Mouse (Mus musculus) liver, embryonic 12.5 days (tissue): ENCODE measurements around the gene Yju2. TPM values are rescaled to one million over a fixed set of nuclear protein-coding genes. Genes with fewer than 3 reads are reported as not detected.
A peak's percentile ranks its signal among the peaks of the same experiment; 100 is the strongest.

Experiments used
- ATAC-seq: fragments of 200-750 bp; cut with Nextera tagmentation; 2 replicates; pipeline ENCODE4 v1.8.0; 2017; ENCODE audit warnings: moderate number of reproducible peaks, mild to moderate bottlenecking, moderate library complexity
- H3K27ac ChIP-seq: fragments of 300-500 bp; sonication (generic); 2 replicates; pipeline ENCODE4 v1.5.1; 2016; ENCODE audit warnings: mild to moderate bottlenecking
- H3K27me3 ChIP-seq: fragments of 300-500 bp; sonication (generic); replicated peaks from 2 replicates; pipeline ENCODE4 v1.6.1; 2016; ENCODE audit warnings: mild to moderate bottlenecking, moderate library complexity
- H3K36me3 ChIP-seq: fragments of 300-500 bp; sonication (generic); 2 replicates; pipeline ENCODE4 v1.6.1; 2016; ENCODE audit warnings: mild to moderate bottlenecking, moderate library complexity
- H3K4me1 ChIP-seq: fragments of 300-500 bp; sonication (generic); 2 replicates; pipeline ENCODE4 v1.6.1; 2016
- H3K4me2 ChIP-seq: fragments of 300-500 bp; sonication (generic); 2 replicates; pipeline ENCODE4 v1.6.1; 2016; ENCODE audit warnings: mild to moderate bottlenecking, moderate library complexity
- H3K4me3 ChIP-seq: fragments of 300-500 bp; sonication (generic); 2 replicates; pipeline ENCODE4 v1.5.1; 2016; ENCODE audit warnings: mild to moderate bottlenecking, moderate library complexity
- H3K9ac ChIP-seq: fragments of 300-500 bp; sonication (generic); 2 replicates; pipeline ENCODE4 v1.6.1; 2016; ENCODE audit warnings: mild to moderate bottlenecking, moderate library complexity
- H3K9me3 ChIP-seq: fragments of 300-500 bp; sonication (generic); replicated peaks from 2 replicates; pipeline ENCODE4 v1.6.1; 2016; ENCODE audit warnings: mild to moderate bottlenecking, moderate library complexity
- WGBS: fragments of 180-500 bp; shearing (Covaris S2); methylation state at CpG from one replicate; pipeline ENCODE4 v1.1.7; 2016; ENCODE audit not compliant: insufficient replicate concordance; 5-methylcytosine and 5-hydroxymethylcytosine counted together
- polyA plus RNA-seq: library from polyadenylated mRNA; unstranded; fragments of >200 nt; fragmentation: Nextera tagmentation; extraction: Ambion mirVana; gene quantifications from 2 replicates; pipeline ENCODE4 v1.2.1, GENCODE M21; 2016

Gene Yju2
- polyA plus RNA-seq, 1 experiment from 2014 or later: 15.6 TPM

GRCm38 (mm10) chr17:56010255-56010654, 51.4 kb downstream of the Yju2 start:
- no peak overlapping the region; the same call in 1 of the 2 replicates for H3K9ac ChIP-seq
- H3K4me3 ChIP-seq: peak overlapping the region; percentile 73
- ATAC-seq: no peak
- no peak overlapping the region for H3K27ac ChIP-seq
- no peaks in the 10 kb centered on the region for H3K9me3 ChIP-seq
- peaks cover 41% of the 10 kb centered on the region for H3K4me1 ChIP-seq
- peak overlapping the region; percentile 92 for H3K4me2 ChIP-seq
- WGBS: 63% methylated on average over 14 of the region's 14 CpGs
- H3K27me3 ChIP-seq: peaks cover 9% of the 10 kb centered on the region
- H3K36me3 ChIP-seq: peaks cover 34% of the 10 kb centered on the region

GRCm38 (mm10) chr17:56010681-56011080, 51.8 kb downstream of the Yju2 start:
- no peak for ATAC-seq
- H3K27me3 ChIP-seq: peaks cover 6% of the 10 kb centered on the region
- H3K4me1 ChIP-seq: peaks cover 38% of the 10 kb centered on the region
- H3K4me2 ChIP-seq: peak overlapping the region; percentile 92
- no peak overlapping the region for H3K9ac ChIP-seq
- peaks cover 39% of the 10 kb centered on the region for H3K36me3 ChIP-seq
- WGBS: 6% methylated on average over 9 of the region's 9 CpGs
- 0 out of 2 replicates have a peak overlapping the region, but pooled peaks have one; percentile 73 for H3K4me3 ChIP-seq
- H3K27ac ChIP-seq: no peak overlapping the region
- H3K9me3 ChIP-seq: no peaks in the 10 kb centered on the region

- no peak overlapping the region for H3K4me3 ChIP-seq
- no peak overlapping the region for H3K4me2 ChIP-seq
- no peak overlapping the region for H3K27ac ChIP-seq
- H3K36me3 ChIP-seq: peaks cover 46% of the 10 kb centered on the region
- H3K4me1 ChIP-seq: peaks cover 38% of the 10 kb centered on the region
- peaks cover 6% of the 10 kb centered on the region for H3K27me3 ChIP-seq
- WGBS: 84% methylated on average over 7 of the region's 7 CpGs
- H3K9me3 ChIP-seq: no peaks in the 10 kb centered on the region
- no peak overlapping the region for H3K9ac ChIP-seq
- ATAC-seq: no peak
Observed at GRCm38 (mm10) chr17:56011441-56011840, 52.5 kb downstream of the Yju2 start.

- no peak overlapping the region for H3K4me2 ChIP-seq
- H3K4me3 ChIP-seq: no peak overlapping the region
- ATAC-seq: no peak
- H3K9me3 ChIP-seq: no peaks in the 10 kb centered on the region
- H3K9ac ChIP-seq: no peak overlapping the region
- WGBS: 83% methylated on average over 9 of the region's 9 CpGs
- no peak overlapping the region for H3K27ac ChIP-seq
- H3K27me3 ChIP-seq: peaks cover 2% of the 10 kb centered on the region
- H3K36me3 ChIP-seq: peaks cover 85% of the 10 kb centered on the region
- H3K4me1 ChIP-seq: peaks cover 5% of the 10 kb centered on the region
Observed at GRCm38 (mm10) chr17:56015293-56015692, 56.4 kb downstream of the Yju2 start.

- 84% methylated on average over 8 of the region's 8 CpGs for WGBS
- Histone ChIP-seq H3K9me3 (no peaks in the 10 kb centered on the region), H3K36me3 (peaks cover 84% of the 10 kb centered on the region), H3K4me3 (no peak overlapping the region), H3K4me1 (0 out of 2 replicates have a peak, but pooled peaks cover 1% of the 10 kb centered on the region), H3K9ac (no peak overlapping the region), H3K27ac (no peak overlapping the region), H3K4me2 (no peak overlapping the region), H3K27me3 (no peaks in the 10 kb centered on the region)
- no peak for ATAC-seq
Observed at GRCm38 (mm10) chr17:56016382-56016781, 57.5 kb downstream of the Yju2 start.

- Histone ChIP-seq H3K27ac (no peak overlapping the region), H3K36me3 (peaks cover 77% of the 10 kb centered on the region), H3K4me1 (peaks cover 8% of the 10 kb centered on the region), H3K27me3 (no peaks in the 10 kb centered on the region), H3K9me3 (no peaks in the 10 kb centered on the region), H3K9ac (no peak overlapping the region), H3K4me3 (no peak overlapping the region), H3K4me2 (no peak overlapping the region)
- ATAC-seq: no peak
- 85% methylated on average over 15 of the region's 15 CpGs for WGBS
Observed at GRCm38 (mm10) chr17:56016793-56017785, 58.2 kb downstream of the Yju2 start.

GRCm38 (mm10) chr17:56017848-56018247, 58.9 kb downstream of the Yju2 start:
- H3K9ac ChIP-seq: no peak overlapping the region
- H3K4me2 ChIP-seq: no peak overlapping the region
- no peaks in the 10 kb centered on the region for H3K27me3 ChIP-seq
- peaks cover 16% of the 10 kb centered on the region for H3K4me1 ChIP-seq
- ATAC-seq: no peak
- H3K36me3 ChIP-seq: peaks cover 79% of the 10 kb centered on the region
- H3K27ac ChIP-seq: no peak overlapping the region
- H3K4me3 ChIP-seq: no peak overlapping the region
- H3K9me3 ChIP-seq: no peaks in the 10 kb centered on the region
- 86% methylated on average over 7 of the region's 7 CpGs for WGBS

Other genes with a start within 250 kb of the Yju2 start
- 6.0 and 7.2 TPM in 2 replicates for gene Pot1b, start 246.5 kb upstream of the Yju2 start, polyA plus RNA-seq
- gene Adgre4, start 209.1 kb upstream of the Yju2 start, polyA plus RNA-seq: 0.75 and 1.1 TPM in 2 replicates
- gene Zfp119a, start 80.2 kb upstream of the Yju2 start, polyA plus RNA-seq: 3.0 and 3.3 TPM in 2 replicates
- gene Zfp959, start 67.0 kb upstream of the Yju2 start, polyA plus RNA-seq: 8.3 and 9.8 TPM in 2 replicates
- 1.8 and 2.5 TPM in 2 replicates for gene Zfp119b, start 9.6 kb upstream of the Yju2 start, polyA plus RNA-seq
- gene Ebi3, start 6.5 kb upstream of the Yju2 start, polyA plus RNA-seq: 4.5 and 5.4 TPM in 2 replicates
- gene Shd, start 11.4 kb downstream of the Yju2 start, polyA plus RNA-seq: 0.81 and 0.95 TPM in 2 replicates
- gene Fsd1, start 27.4 kb downstream of the Yju2 start, polyA plus RNA-seq: 1.7 and 2.3 TPM in 2 replicates
- 1.8 and 2.1 TPM in 2 replicates for gene Stap2, start 46.5 kb downstream of the Yju2 start, polyA plus RNA-seq
- 27.4 and 29.1 TPM in 2 replicates for gene Mpnd, start 46.6 kb downstream of the Yju2 start, polyA plus RNA-seq
- gene Sh3gl1, start 77.5 kb downstream of the Yju2 start, polyA plus RNA-seq: 66.4 and 67.9 TPM in 2 replicates
- 34.3 and 37.6 TPM in 2 replicates for gene Chaf1a, start 81.3 kb downstream of the Yju2 start, polyA plus RNA-seq
- gene Ubxn6, start 115.9 kb downstream of the Yju2 start, polyA plus RNA-seq: 15.8 and 17.9 TPM in 2 replicates
- 86.7 and 89.4 TPM in 2 replicates for gene Hdgfl2, start 120.5 kb downstream of the Yju2 start, polyA plus RNA-seq
- 0.05 and 0.06 TPM in 2 replicates for gene Plin4, start 150.7 kb downstream of the Yju2 start, polyA plus RNA-seq
- gene Plin5, start 158.5 kb downstream of the Yju2 start, polyA plus RNA-seq: 0.25 and 0.38 TPM in 2 replicates
- gene Lrg1, start 162.9 kb downstream of the Yju2 start, polyA plus RNA-seq: 0.27 and 0.48 TPM in 2 replicates
- gene Sema6b, start 181.2 kb downstream of the Yju2 start, polyA plus RNA-seq: 1.5 and 1.7 TPM in 2 replicates
- gene Tnfaip8l1, start 203.4 kb downstream of the Yju2 start, polyA plus RNA-seq: 3.7 TPM in 2 replicates
- gene Mydgf, start 224.8 kb downstream of the Yju2 start, polyA plus RNA-seq: 66.2 and 71.0 TPM in 2 replicates